Mouse (Mus musculus): ENCODE data around the gene Nufip1. TPM values are rescaled to one million over a fixed set of nuclear protein-coding genes. Genes with fewer than 3 reads are reported as not detected.

Gene Nufip1
- polyA plus RNA-seq, 2 experiments: 9.9 to 13.8 TPM

DNA sequence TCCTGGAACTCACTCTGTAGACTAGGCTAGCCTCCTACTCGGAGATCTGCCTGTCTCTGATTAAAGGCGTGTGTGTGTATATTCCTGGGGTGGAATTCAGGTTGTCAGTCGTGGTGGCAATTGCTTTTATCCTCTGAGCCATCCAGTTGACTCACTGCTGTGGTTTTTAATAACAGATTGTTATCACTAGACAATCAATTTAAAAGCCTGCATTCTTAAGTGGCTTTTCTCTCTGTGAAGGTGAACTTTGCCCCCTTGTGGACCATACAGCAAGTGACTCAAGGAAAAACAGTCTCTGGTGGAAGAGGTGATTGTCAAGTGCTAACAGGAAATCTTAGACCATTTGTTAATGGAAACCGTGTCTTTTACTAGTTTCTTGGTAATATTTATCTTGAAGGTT, 8.3 kb downstream of the Nufip1 start:
- H3K4me2 ChIP-seq (replicated peaks; ENCODE audit: low read depth, low read length, severe bottlenecking): no peak overlapping the region
- 71% methylated on average over 4 of the region's 4 CpGs for WGBS
- no peak for TF ChIP-seq POLR2A (IDR thresholded peaks at IDR 0.05; ENCODE audit: borderline replicate concordance, extremely low read depth, insufficient read depth, insufficient read length)
- no peak overlapping the region for H3K4me3 ChIP-seq (replicated peaks; ENCODE audit: low read length)
- no peaks in the 10 kb centered on the region for H3K4me1 ChIP-seq (ENCODE audit: control insufficient read depth, insufficient read depth, low read length)
- no peak overlapping the region for H3K27ac ChIP-seq (replicated peaks; ENCODE audit: low read depth, low read length)
- no peaks in the 10 kb centered on the region for H3K9me3 ChIP-seq (ENCODE audit: control insufficient read depth, low read length)
- no peak for DNase-seq (ENCODE audit: low spot score)
- no peak overlapping the region for H3K9ac ChIP-seq (ENCODE audit: low read depth, low read length, severe bottlenecking)
- no peaks in the 10 kb centered on the region for H3K27me3 ChIP-seq (ENCODE audit: control insufficient read depth, insufficient read depth, low read length)
- peaks cover 71% of the 10 kb centered on the region for H3K36me3 ChIP-seq (ENCODE audit: control insufficient read depth, insufficient read depth, low read length)
- ATAC-seq (ENCODE audit: low FRiP score, low read depth): no peak

GRCm38 (mm10) chr14:76120472-76120871, 9.8 kb downstream of the Nufip1 start:
- no peaks in the 10 kb centered on the region for H3K4me1 ChIP-seq (ENCODE audit: control insufficient read depth, insufficient read depth, low read length)
- ATAC-seq (ENCODE audit: low FRiP score, low read depth) (no peak), DNase-seq (ENCODE audit: low spot score) (no peak)
- H3K27me3 ChIP-seq (ENCODE audit: control insufficient read depth, insufficient read depth, low read length): no peaks in the 10 kb centered on the region
- no peaks in the 10 kb centered on the region for H3K9me3 ChIP-seq (ENCODE audit: control insufficient read depth, low read length)
- no peak for TF ChIP-seq POLR2A (IDR thresholded peaks at IDR 0.05; ENCODE audit: borderline replicate concordance, extremely low read depth, insufficient read depth, insufficient read length)
- no peak overlapping the region for H3K4me3 ChIP-seq (replicated peaks; ENCODE audit: low read length)
- no peak overlapping the region for H3K27ac ChIP-seq (replicated peaks; ENCODE audit: low read depth, low read length)
- H3K36me3 ChIP-seq (ENCODE audit: control insufficient read depth, insufficient read depth, low read length): peaks cover 74% of the 10 kb centered on the region
- WGBS: 74% methylated on average over 4 of the region's 4 CpGs
- no peak overlapping the region for H3K4me2 ChIP-seq (replicated peaks; ENCODE audit: low read depth, low read length, severe bottlenecking)
- H3K9ac ChIP-seq (ENCODE audit: low read depth, low read length, severe bottlenecking): no peak overlapping the region

DNA sequence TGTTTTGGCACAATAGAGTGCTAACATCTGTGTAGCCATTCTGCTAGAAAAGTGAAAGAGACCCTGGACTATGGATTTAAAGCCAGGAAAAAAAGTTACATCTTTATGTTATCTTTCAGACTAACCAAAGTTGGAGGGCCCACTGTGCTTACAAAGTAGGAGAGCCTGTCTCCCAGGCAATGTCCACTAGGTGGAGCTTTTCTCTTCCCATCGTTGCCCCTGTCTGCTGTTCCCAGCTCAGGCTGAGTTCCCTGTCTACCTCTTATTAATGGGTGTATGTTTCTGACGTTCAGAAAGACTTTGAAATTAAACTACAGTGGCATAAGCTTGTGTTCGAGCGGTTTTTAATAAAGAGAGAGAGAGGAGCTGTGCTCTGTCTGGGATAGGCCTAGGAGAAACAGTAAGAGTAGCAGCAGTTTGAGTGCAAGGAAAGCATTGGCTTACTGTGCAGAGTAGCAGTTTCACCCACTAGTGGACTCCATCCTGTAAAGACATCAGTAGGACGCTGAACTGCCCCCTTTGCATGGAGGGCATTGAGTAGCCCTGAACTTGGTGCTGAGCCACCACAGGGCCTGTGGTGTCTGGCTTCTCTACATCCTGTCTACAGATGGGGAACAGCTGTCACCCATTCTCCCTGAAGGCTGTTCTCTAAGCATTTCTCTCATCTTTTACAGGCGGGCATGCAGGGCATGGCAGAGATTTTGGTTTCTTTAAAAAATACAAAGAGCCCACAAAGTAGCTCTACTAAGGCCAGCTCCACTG, 11.4 kb downstream of the Nufip1 start:
- Histone ChIP-seq H3K4me3 (replicated peaks; ENCODE audit: low read length) (no peak overlapping the region), H3K9ac (ENCODE audit: low read depth, low read length, severe bottlenecking) (no peak overlapping the region), H3K27ac (replicated peaks; ENCODE audit: low read depth, low read length) (no peak overlapping the region), H3K9me3 (ENCODE audit: control insufficient read depth, low read length) (peaks cover under 1% of the 10 kb centered on the region; the same call in 1 of the 2 replicates), H3K4me2 (replicated peaks; ENCODE audit: low read depth, low read length, severe bottlenecking) (no peak overlapping the region), H3K4me1 (ENCODE audit: control insufficient read depth, insufficient read depth, low read length) (no peaks in the 10 kb centered on the region), H3K27me3 (ENCODE audit: control insufficient read depth, insufficient read depth, low read length) (no peaks in the 10 kb centered on the region), H3K36me3 (ENCODE audit: control insufficient read depth, insufficient read depth, low read length) (peaks cover 75% of the 10 kb centered on the region)
- DNase-seq (ENCODE audit: low spot score) (peak; percentile 60), ATAC-seq (ENCODE audit: low FRiP score, low read depth) (no peak)
- 58% methylated on average over 6 of the region's 6 CpGs for WGBS
- TF ChIP-seq POLR2A (IDR thresholded peaks at IDR 0.05; ENCODE audit: borderline replicate concordance, extremely low read depth, insufficient read depth, insufficient read length): no peak

GRCm38 (mm10) chr14:76122663-76123058, 12.0 kb downstream of the Nufip1 start:
- Histone ChIP-seq H3K9me3 (ENCODE audit: control insufficient read depth, low read length) (peaks cover 2% of the 10 kb centered on the region; the same call in 1 of the 2 replicates), H3K9ac (ENCODE audit: low read depth, low read length, severe bottlenecking) (no peak overlapping the region), H3K4me3 (replicated peaks; ENCODE audit: low read length) (no peak overlapping the region), H3K27me3 (ENCODE audit: control insufficient read depth, insufficient read depth, low read length) (no peaks in the 10 kb centered on the region), H3K36me3 (ENCODE audit: control insufficient read depth, insufficient read depth, low read length) (peaks cover 75% of the 10 kb centered on the region), H3K4me1 (ENCODE audit: control insufficient read depth, insufficient read depth, low read length) (no peaks in the 10 kb centered on the region), H3K4me2 (replicated peaks; ENCODE audit: low read depth, low read length, severe bottlenecking) (no peak overlapping the region), H3K27ac (replicated peaks; ENCODE audit: low read depth, low read length) (no peak overlapping the region)
- ATAC-seq (ENCODE audit: low FRiP score, low read depth) (no peak), DNase-seq (ENCODE audit: low spot score) (no peak)
- 89% methylated on average over 8 of the region's 8 CpGs for WGBS
- no peak for TF ChIP-seq POLR2A (IDR thresholded peaks at IDR 0.05; ENCODE audit: borderline replicate concordance, extremely low read depth, insufficient read depth, insufficient read length)

GRCm38 (mm10) chr14:76127311-76127710, 16.6 kb downstream of the Nufip1 start:
- 85% methylated on average over 3 of the region's 3 CpGs for WGBS
- Histone ChIP-seq H3K4me3 (replicated peaks; ENCODE audit: low read length) (no peak overlapping the region), H3K4me1 (ENCODE audit: control insufficient read depth, insufficient read depth, low read length) (no peaks in the 10 kb centered on the region), H3K27ac (replicated peaks; ENCODE audit: low read depth, low read length) (no peak overlapping the region), H3K9me3 (ENCODE audit: control insufficient read depth, low read length) (peaks cover 2% of the 10 kb centered on the region; the same call in 1 of the 2 replicates), H3K9ac (ENCODE audit: low read depth, low read length, severe bottlenecking) (no peak overlapping the region), H3K4me2 (replicated peaks; ENCODE audit: low read depth, low read length, severe bottlenecking) (no peak overlapping the region), H3K27me3 (ENCODE audit: control insufficient read depth, insufficient read depth, low read length) (no peaks in the 10 kb centered on the region), H3K36me3 (ENCODE audit: control insufficient read depth, insufficient read depth, low read length) (peaks cover 91% of the 10 kb centered on the region)
- no peak for TF ChIP-seq POLR2A (IDR thresholded peaks at IDR 0.05; ENCODE audit: borderline replicate concordance, extremely low read depth, insufficient read depth, insufficient read length)
- ATAC-seq (ENCODE audit: low FRiP score, low read depth) (no peak), DNase-seq (ENCODE audit: low spot score) (no peak)
